Mouse (Mus musculus): Measurements from ENCODE around the gene Ppfia2.

Ppfia2 gene

GRCm38 (mm10) chr10:106469855-106470532 lies at the start of gene Ppfia2:
Gene Ppfia2 (plus strand): TSS chr10:106470339.
- peak; percentile 53 for DNase-seq (ENCODE audit: low spot score)

DNA sequence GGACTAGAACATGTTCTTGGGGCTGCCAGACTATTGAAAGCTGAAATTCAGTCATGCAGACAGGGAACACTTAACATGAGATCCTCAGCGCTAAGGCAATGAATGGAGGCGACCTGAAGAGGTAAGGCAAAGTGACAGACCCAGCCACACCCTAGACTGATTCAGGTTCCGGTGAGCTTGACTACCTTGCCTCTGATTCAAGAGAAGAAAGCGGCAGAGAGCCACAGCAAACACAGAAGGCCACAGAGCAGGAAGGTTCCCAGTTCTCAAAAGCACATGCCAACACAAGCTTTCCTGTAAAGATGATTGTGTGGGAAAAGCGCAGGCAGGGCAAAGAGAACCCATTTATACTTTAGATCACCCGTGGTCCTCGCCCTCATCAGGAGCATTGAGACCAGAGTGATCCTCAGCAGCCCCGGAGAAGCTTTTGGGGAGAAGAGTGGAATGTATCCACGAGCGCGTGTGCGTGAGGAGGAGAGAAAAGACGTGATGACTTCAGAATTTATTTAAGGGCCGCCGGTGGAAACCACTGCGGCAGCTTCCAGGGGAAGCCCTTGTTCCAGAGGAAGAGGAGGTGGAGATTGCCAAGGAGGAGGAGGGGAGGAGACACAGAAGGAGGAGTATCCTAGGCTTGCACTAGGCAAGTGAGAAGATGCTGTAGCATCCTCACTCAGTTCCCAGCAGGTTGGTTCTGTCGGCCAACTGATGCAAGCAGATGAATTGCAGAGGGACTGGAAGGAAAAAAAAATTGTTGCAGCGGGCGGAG lies 1.0 kb upstream of the Ppfia2 start:
- peak; percentile 72 for DNase-seq (ENCODE audit: low spot score)

- no peak for DNase-seq (ENCODE audit: low spot score)
These were observed 530 bp downstream of the Ppfia2 start for GRCm38 (mm10) chr10:106470533-106471205.

DNA sequence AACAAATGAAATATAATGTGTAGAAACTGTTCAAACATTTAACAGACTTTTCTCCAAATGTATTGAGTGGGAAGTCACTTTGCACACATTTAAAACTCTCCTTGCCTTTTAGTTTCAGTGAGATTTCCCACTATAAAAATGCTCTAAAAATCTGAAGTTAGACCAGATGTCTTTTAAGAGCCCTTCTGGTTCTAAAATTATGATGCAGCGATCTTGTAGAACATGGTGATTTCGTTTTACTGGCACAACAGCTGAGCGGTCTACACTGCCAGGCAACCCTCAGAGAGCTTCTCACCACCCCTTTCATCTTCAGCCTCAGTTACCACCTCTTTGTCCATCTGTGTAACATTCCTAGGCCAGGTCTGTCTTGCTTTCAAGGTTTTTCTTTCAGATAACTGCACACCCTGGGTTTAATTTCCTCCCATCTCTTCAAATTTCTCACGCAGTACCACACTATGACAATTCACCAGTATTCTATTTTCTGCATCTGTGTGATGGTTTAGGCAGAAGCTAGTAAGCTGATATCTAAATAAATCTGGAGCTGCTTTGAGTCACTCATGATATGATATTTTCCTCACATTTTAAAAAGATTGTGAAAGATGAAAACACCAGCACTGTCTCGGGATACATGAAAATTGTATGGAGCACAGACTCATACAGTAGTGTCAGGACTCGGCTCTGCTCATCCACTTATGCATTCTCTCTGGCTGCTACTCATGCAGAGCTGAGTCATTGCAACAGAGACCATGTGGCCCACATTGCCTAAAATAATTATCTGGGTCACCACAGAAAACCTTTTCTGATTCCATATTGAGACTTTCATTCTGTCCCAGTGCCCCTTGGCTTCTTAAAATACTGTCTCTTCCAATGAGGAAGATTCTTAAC lies 39.4 kb downstream of the Ppfia2 start:
- DNase-seq (ENCODE audit: low spot score) = peak; percentile 23

DNA sequence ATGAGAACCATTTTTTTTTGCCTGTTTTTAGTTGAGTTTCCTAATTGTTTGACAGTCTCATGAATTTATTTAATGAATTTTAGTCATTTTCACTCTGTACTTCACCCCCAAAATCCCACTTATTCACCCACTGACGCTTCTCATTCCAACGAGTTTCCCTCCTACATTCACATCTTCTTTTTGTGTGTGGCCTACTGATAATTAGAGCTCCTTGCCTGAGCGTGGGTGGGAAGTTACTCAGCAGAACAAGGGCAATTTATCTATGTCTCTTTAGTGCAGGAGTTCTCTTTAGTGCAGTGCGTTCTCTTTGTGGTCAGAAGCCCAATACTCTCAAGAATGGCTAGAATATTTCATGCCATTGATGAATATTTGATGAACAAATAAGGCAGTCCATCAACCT lies 95.9 kb downstream of the Ppfia2 start:
- peak; percentile 38 for DNase-seq (ENCODE audit: low spot score)

DNA sequence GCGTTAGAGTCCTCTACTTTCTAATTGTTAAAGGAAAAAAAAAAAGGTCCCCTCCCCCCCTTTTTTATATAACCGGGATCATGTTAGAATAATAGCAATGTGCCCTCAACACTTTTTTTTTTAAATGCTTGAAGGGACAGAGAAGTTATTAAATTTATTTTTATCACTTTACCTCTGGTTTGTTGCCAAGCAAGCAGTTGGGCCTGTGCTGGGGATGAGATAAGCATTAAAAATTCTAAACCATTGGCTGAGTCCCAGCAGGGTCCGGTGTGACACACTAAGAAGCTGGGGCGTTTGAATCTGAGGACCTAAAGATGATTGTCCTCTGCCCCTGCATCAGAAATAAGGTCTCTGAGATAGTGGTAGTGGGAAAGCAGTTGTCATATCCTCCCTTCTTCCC lies 114.9 kb downstream of the Ppfia2 start:
- no peak for DNase-seq (ENCODE audit: low spot score)

GRCm38 (mm10) chr10:106585476-106586080 lies 115.4 kb downstream of the Ppfia2 start:
- peak; percentile 25 for DNase-seq (ENCODE audit: low spot score)

GRCm38 (mm10) chr10:106587817-106588216 lies 117.7 kb downstream of the Ppfia2 start:
- no peak for DNase-seq (ENCODE audit: low spot score)

DNA sequence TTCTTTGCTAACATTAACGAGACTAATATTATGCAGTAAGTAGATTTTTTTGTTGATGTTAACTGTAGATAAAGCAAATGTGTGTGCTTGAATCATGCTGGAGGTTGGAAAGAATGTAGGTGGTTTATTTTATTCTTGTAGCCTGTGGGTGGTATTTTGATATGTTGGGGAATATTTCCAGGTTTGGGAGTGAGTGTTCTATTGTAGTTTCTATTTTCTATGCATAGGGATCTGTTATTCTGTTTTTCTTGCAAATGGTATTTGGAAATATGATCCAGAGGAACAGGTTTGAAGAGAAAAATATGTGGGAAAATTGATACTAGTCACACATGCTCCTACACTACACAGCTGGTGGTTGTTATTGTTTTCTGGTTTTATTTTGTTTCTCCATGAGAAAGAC lies 120.8 kb downstream of the Ppfia2 start:
- no peak for DNase-seq (ENCODE audit: low spot score)

GRCm38 (mm10) chr10:106596976-106597375 lies 126.8 kb downstream of the Ppfia2 start:
- no peak for DNase-seq (ENCODE audit: low spot score)

DNA sequence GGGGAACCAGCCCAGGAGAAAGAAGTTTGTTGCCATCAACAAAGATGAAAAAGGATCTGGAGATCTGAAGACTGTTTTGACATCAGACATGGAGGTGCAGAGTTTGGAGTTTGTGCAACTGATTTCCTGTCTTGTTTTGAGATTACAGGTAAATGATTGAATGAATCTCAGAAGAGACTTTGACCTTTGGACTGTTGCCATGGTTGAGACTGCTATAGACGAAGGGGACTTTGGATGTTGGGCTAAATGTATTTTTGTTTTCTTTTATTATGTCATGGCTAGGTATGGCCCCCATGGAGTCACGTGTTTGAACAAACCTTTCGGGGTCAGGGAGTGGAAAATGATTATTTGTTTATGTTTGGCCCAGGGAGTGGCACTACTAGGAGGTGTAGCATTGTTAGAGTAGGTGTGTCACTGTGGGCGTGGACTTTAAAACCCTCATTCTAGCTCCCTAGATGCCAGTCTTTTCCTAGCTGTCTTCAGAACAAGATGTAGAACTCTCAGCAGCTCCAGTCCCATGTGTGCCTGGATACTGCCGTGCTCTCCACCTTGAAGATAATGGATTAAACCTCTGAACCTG lies 133.3 kb downstream of the Ppfia2 start:
- DNase-seq (ENCODE audit: low spot score) = no peak

- DNase-seq (ENCODE audit: low spot score) = no peak
These were observed 139.2 kb downstream of the Ppfia2 start for GRCm38 (mm10) chr10:106609177-106609981.

- no peak for DNase-seq (ENCODE audit: low spot score)
These were observed 140.1 kb downstream of the Ppfia2 start for GRCm38 (mm10) chr10:106610222-106610621.

- DNase-seq (ENCODE audit: low spot score) = no peak
These were observed 148.1 kb downstream of the Ppfia2 start for GRCm38 (mm10) chr10:106618194-106618593.

GRCm38 (mm10) chr10:106620952-106621351 lies 150.8 kb downstream of the Ppfia2 start:
- DNase-seq (ENCODE audit: low spot score) = no peak

GRCm38 (mm10) chr10:106623342-106623741 lies 153.2 kb downstream of the Ppfia2 start:
- DNase-seq (ENCODE audit: low spot score) = no peak

DNA sequence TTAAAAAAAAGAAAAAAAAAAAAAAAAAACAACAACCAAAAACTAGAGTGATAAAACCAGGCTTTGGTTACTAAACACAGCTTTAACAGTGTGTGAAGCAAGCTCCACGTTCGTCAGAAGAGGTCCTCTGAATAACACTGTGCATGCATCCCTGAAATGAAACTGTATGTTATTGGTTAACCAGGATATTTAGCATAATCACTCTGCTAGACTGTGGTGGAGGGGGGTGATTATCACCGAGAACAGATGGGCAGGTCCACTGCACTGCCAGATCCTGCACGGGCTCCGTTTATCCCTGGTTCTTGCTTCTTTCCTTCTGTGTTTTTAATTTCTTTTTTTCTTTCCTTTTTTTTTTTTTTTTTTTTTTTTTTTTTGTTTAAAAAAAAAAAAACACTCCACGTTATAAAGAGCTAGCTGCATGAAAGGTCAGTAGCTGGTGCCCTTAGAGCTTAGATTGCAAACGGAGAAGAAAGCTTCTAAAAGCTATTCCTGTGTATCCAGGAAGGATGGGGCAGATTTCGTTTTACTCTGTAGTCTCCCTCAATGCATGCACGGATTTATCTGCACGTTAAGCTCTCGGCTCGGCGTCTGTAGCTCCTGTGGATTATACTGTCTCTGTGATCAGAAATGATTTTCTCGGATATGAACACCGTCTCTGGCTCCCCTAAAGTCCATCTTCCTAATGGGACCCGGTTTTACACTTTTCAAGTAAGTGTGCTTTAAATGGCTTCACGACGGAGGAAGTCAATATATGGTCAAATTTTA lies 162.2 kb downstream of the Ppfia2 start:
- DNase-seq (ENCODE audit: low spot score) = no peak

- no peak for DNase-seq (ENCODE audit: low spot score)
These were observed 163.8 kb downstream of the Ppfia2 start for GRCm38 (mm10) chr10:106633898-106634297.

DNA sequence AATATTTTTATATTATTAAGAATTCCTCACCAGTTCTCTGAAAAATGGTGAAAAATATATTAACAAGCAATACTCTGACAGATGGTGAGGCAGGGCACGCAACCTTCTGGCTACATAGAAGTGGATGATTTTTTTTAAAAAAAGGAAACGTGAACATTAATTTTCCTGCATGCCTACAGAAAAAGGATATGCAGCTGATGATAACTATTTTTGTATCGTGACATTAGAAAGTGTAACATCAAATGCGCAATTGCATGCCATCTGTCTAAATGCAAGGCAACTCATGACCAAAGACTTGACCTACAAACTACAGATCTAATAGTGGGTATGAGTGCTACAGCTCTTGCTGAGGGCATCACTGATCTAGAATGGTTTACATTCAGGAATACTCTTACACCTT lies 182.1 kb downstream of the Ppfia2 start:
- DNase-seq (ENCODE audit: low spot score) = no peak

DNA sequence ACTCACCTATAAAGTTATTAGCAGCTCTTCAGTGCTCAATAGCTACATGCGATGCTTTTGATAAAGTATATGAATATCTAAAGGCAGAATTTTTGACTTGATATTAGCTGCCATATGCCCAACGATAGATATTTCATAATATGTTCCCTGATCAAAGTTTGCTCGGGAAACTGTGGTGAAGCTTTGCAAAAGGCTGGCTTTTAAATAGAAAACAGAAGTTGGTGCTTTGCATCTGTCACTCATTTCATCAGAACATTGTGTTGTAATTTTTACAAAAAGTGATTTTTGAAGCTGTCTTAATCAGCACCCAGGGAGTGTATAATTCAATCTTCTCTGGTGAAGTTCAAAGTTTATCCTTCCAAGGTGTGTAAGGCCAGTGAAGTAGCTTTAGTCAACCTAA lies 195.1 kb downstream of the Ppfia2 start:
- DNase-seq (ENCODE audit: low spot score) = no peak
